Mouse (Mus musculus) ES-E14 (cell line): ENCODE data around the gene Sh3glb1. TPM values are rescaled to one million over a fixed set of nuclear protein-coding genes. Genes with fewer than 3 reads are reported as not detected.

Source experiments
- DNase-seq: peaks from one replicate; pipeline ENCODE4 v3.0.0-alpha.2; 2013; ENCODE audit warnings: low read depth, low spot score
- H3K27ac ChIP-seq: 2 replicates; pipeline ENCODE4 v1.5.1; 2012; ENCODE audit warnings: low read depth, mild to moderate bottlenecking, low read length, moderate library complexity, mixed read lengths; ENCODE audit not compliant: poor library complexity, insufficient read depth, severe bottlenecking
- H3K36me3 ChIP-seq: 2 replicates; pipeline ENCODE4 v1.6.1; 2012; ENCODE audit warnings: mild to moderate bottlenecking, low read length, moderate library complexity, mixed read lengths; ENCODE audit not compliant: control insufficient read depth, poor library complexity, insufficient read depth, severe bottlenecking
- H3K4me1 ChIP-seq, 2 experiments: fragments of 150-350 bp in 1 of 2; sonication (generic) in 1 of 2; 2 replicates each; pipeline ENCODE4 v1.6.1; 2012; ENCODE audit warnings: low read length in 2 of 2, mild to moderate bottlenecking in 1 of 2, mixed read lengths in 1 of 2; ENCODE audit not compliant: control insufficient read depth in 2 of 2, insufficient read depth in 2 of 2, poor library complexity in 1 of 2
- H3K4me3 ChIP-seq, 2 experiments: fragments of 150-350 bp in 1 of 2; sonication (generic) in 1 of 2; 2 replicates each; pipeline ENCODE4 v1.5.1; 2012; ENCODE audit warnings: low read length in 2 of 2, low read depth in 1 of 2, mild to moderate bottlenecking in 1 of 2, mixed read lengths in 1 of 2; ENCODE audit not compliant: insufficient read depth in 1 of 2, poor library complexity in 1 of 2, severe bottlenecking in 1 of 2
- H3K9ac ChIP-seq: 2 replicates; pipeline ENCODE4 v1.6.1; 2012; ENCODE audit warnings: low read depth, mild to moderate bottlenecking, low read length, mixed read lengths; ENCODE audit not compliant: poor library complexity, insufficient read depth, severe bottlenecking
- H3K9me3 ChIP-seq: fragments of 150-350 bp; sonication (generic); 2 replicates; pipeline ENCODE4 v1.6.1; 2012; ENCODE audit warnings: low read depth, mild to moderate bottlenecking, low read length; ENCODE audit not compliant: control insufficient read depth, insufficient read depth
- CHD2 ChIP-seq: IDR thresholded peaks from 2 replicates; pipeline ENCODE4 v1.6.1; 2014; ENCODE audit warnings: mild to moderate bottlenecking, low read depth, low read length, inconsistent platforms
- HCFC1 ChIP-seq: IDR thresholded peaks from 2 replicates; pipeline ENCODE4 v1.6.1; 2012; ENCODE audit warnings: low read length, inconsistent platforms, borderline replicate concordance; ENCODE audit not compliant: insufficient read depth
- MAFK ChIP-seq: IDR thresholded peaks from 2 replicates; pipeline ENCODE4 v1.6.1; 2014; ENCODE audit warnings: mild to moderate bottlenecking, low read depth, low read length, inconsistent platforms; ENCODE audit not compliant: insufficient read depth
- ZC3H11A ChIP-seq: IDR thresholded peaks from 2 replicates; pipeline ENCODE4 v1.6.1; 2012; ENCODE audit warnings: low read depth, mild to moderate bottlenecking, inconsistent platforms, low read length, borderline replicate concordance
- ZNF384 ChIP-seq: IDR thresholded peaks from 2 replicates; pipeline ENCODE4 v1.6.1; 2012; ENCODE audit warnings: low read depth, low read length, inconsistent platforms
- in situ Hi-C, 2 experiments: fragments of 600-800 bp; cut with MboI; formaldehyde crosslinking; loops; one replicate each; pipeline ENCODE4 v1.15.1; 2025; ENCODE audit warnings: low sequenced_read_pairs in 2 of 2, inconsistent platforms in 1 of 2; ENCODE audit not compliant: unreplicated experiment in 2 of 2
- total RNA-seq: library from RNA; depleted of rRNA; stranded (reverse); fragments of 300-350 nt; gene quantifications from 2 replicates; pipeline ENCODE4 v1.2.3, GENCODE M21; 2012

Sh3glb1 gene
- total RNA-seq, 1 experiment, result 36.2 TPM

GRCm38 (mm10) chr3:144715901-144716300 lies 4.2 kb downstream of the Sh3glb1 start:
- Histone ChIP-seq H3K4me1 (0 out of 4 replicates have a peak, but pooled peaks cover 0 to 2% of the 10 kb centered on the region in 2 experiments), H3K4me3 (no peak overlapping the region), H3K36me3 (peaks cover 4% of the 10 kb centered on the region; the same call in 1 of the 2 replicates), H3K9me3 (no peaks in the 10 kb centered on the region), H3K27ac (no peak overlapping the region), H3K9ac (no peak overlapping the region)
- in situ Hi-C loops, result no loop called here
- TF ChIP-seq MAFK (no peak), ZC3H11A (no peak), HCFC1 (no peak), CHD2 (no peak), ZNF384 (no peak)
- DNase-seq, result no peak

DNA sequence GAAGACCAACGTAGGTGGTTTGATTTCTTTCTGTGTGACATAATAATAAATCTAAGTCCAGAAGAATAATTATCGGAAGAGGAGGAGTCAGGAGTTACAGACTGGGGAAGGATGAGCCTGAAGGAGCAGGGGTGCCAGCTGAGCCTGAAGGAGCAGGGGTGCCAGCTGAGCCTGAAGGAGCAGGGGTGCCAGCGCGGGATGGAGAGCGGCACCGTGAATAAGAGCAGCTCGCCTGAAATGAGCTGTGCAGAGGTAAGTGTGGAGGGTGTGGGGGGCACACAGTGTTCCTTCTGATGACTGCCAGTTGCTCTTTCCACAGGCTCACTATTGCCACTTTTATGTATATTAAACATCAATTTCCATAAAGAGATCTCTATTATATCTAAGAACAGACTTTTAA lies 5.1 kb downstream of the Sh3glb1 start:
- H3K9ac ChIP-seq, result no peak overlapping the region
- TF ChIP-seq CHD2 (no peak), ZC3H11A (no peak), HCFC1 (no peak), ZNF384 (no peak), MAFK (no peak)
- in situ Hi-C loops, result no loop called here
- H3K27ac ChIP-seq, result no peak overlapping the region
- 0 out of 4 replicates have a peak, but pooled peaks cover 0 to 2% of the 10 kb centered on the region in 2 experiments for H3K4me1 ChIP-seq
- no peak overlapping the region for H3K4me3 ChIP-seq
- H3K9me3 ChIP-seq, result no peaks in the 10 kb centered on the region
- no peak for DNase-seq
- H3K36me3 ChIP-seq, result peaks cover 4% of the 10 kb centered on the region; the same call in 1 of the 2 replicates

- H3K4me3 ChIP-seq, result no peak overlapping the region
- in situ Hi-C loops, result no loop called here
Observed at GRCm38 (mm10) chr3:144714606-144715005, 5.5 kb downstream of the Sh3glb1 start.

GRCm38 (mm10) chr3:144714126-144714525 lies 6.0 kb downstream of the Sh3glb1 start:
- Histone ChIP-seq H3K9ac (no peak overlapping the region), H3K9me3 (no peaks in the 10 kb centered on the region), H3K4me3 (no peak overlapping the region), H3K36me3 (peaks cover 4% of the 10 kb centered on the region), H3K4me1 (0 out of 4 replicates have a peak, but pooled peaks cover 0 to 2% of the 10 kb centered on the region in 2 experiments), H3K27ac (no peak overlapping the region)
- TF ChIP-seq ZC3H11A, result no peak
- no peak for TF ChIP-seq MAFK
- no peak for TF ChIP-seq CHD2
- TF ChIP-seq HCFC1, result no peak
- TF ChIP-seq ZNF384, result no peak
- in situ Hi-C loops, result no loop called here
- no peak for DNase-seq

More at GRCm38 (mm10) chr3:144714606-144715005, 5.5 kb downstream of the Sh3glb1 start:
- no peaks in the 10 kb centered on the region for H3K9me3 ChIP-seq
- DNase-seq, result no peak
- no peak overlapping the region for H3K9ac ChIP-seq
- H3K36me3 ChIP-seq, result peaks cover 4% of the 10 kb centered on the region; the same call in 1 of the 2 replicates
- H3K4me1 ChIP-seq, result 0 out of 4 replicates have a peak, but pooled peaks cover 0 to 2% of the 10 kb centered on the region in 2 experiments
- no peak overlapping the region for H3K27ac ChIP-seq
- no peak for TF ChIP-seq MAFK
- no peak for TF ChIP-seq CHD2
- TF ChIP-seq ZC3H11A, result no peak
- no peak for TF ChIP-seq HCFC1
- no peak for TF ChIP-seq ZNF384
